Mouse (Mus musculus) liver, embryonic 14.5 days (tissue): ENCODE data around the gene Alg5. TPM values are rescaled to one million over a fixed set of nuclear protein-coding genes. Genes with fewer than 3 reads are reported as not detected.

ENCODE experiments used
- ATAC-seq: fragments of 200-750 bp; cut with Nextera tagmentation; 2 replicates; pipeline ENCODE4 v1.8.0; 2017; ENCODE audit warnings: moderate number of reproducible peaks, mild to moderate bottlenecking, moderate library complexity; ENCODE audit not compliant: insufficient read depth
- DNase-seq, 3 experiments: peaks; one replicate each; pipeline ENCODE4 v3.0.0-alpha.2; 2012 to 2013; ENCODE audit warnings: low read depth in 3 of 3, low spot score in 3 of 3
- H3K27ac ChIP-seq: fragments of 300-500 bp; sonication (generic); 2 replicates; pipeline ENCODE4 v1.5.1; 2014; ENCODE audit warnings: moderate library complexity, mild to moderate bottlenecking, control low read depth, inconsistent platforms
- H3K27me3 ChIP-seq: fragments of 300-500 bp; sonication (generic); 2 replicates; pipeline ENCODE4 v1.6.1; 2014; ENCODE audit warnings: mild to moderate bottlenecking, low read length, moderate library complexity; ENCODE audit not compliant: control insufficient read depth, insufficient read depth
- H3K36me3 ChIP-seq: fragments of 300-500 bp; sonication (generic); replicated peaks from 2 replicates; pipeline ENCODE4 v1.6.1; 2014; ENCODE audit warnings: low read depth; ENCODE audit not compliant: control insufficient read depth, insufficient read depth
- H3K4me1 ChIP-seq, 2 experiments: fragments of 200-500 bp in 1 of 2; fragments of 300-500 bp in 1 of 2; sonication (generic) in 1 of 2; replicated peaks; 2 replicates each; pipeline ENCODE4 v1.6.1; 2012 to 2014; ENCODE audit warnings: antibody characterized with exemption in 1 of 2, inconsistent platforms in 1 of 2, low read length in 1 of 2; ENCODE audit not compliant: control insufficient read depth in 2 of 2, insufficient read depth in 2 of 2
- H3K4me2 ChIP-seq: fragments of 300-500 bp; sonication (generic); 2 replicates; pipeline ENCODE4 v1.6.1; 2014; ENCODE audit warnings: low read depth, mild to moderate bottlenecking, control low read depth, moderate library complexity
- H3K4me3 ChIP-seq, 2 experiments: fragments of 200-500 bp in 1 of 2; fragments of 300-500 bp in 1 of 2; sonication (generic) in 1 of 2; 2 replicates each; pipeline ENCODE4 v1.5.1; 2012 to 2014; ENCODE audit warnings: low read depth in 2 of 2, low read length in 2 of 2, mild to moderate bottlenecking in 2 of 2, control low read depth in 1 of 2, inconsistent platforms in 1 of 2, moderate library complexity in 1 of 2; ENCODE audit not compliant: insufficient read depth in 1 of 2
- H3K9ac ChIP-seq: fragments of 300-500 bp; sonication (generic); replicated peaks from 2 replicates; pipeline ENCODE4 v1.6.1; 2014; ENCODE audit warnings: mild to moderate bottlenecking, control low read depth, moderate library complexity
- H3K9me3 ChIP-seq: fragments of 300-500 bp; sonication (generic); 2 replicates; pipeline ENCODE4 v1.6.1; 2016; ENCODE audit warnings: low read length, mixed read lengths; ENCODE audit not compliant: control insufficient read depth
- CTCF ChIP-seq: IDR thresholded peaks from 2 replicates; pipeline ENCODE4 v1.5.1; 2016; ENCODE audit warnings: antibody characterized with exemption, low read depth, control low read depth
- EP300 ChIP-seq: IDR thresholded peaks from 2 replicates; pipeline ENCODE4 v1.6.1; 2016; ENCODE audit warnings: antibody characterized with exemption, low read depth
- WGBS: fragments of 180-500 bp; shearing (Covaris S2); extraction: QIAGEN DNeasy Blood & Tissue Kit; methylation state at CpG from one replicate; pipeline ENCODE4 v1.1.7; 2014; ENCODE audit not compliant: insufficient replicate concordance; 5-methylcytosine and 5-hydroxymethylcytosine counted together
- polyA plus RNA-seq, 2 experiments: library from polyadenylated mRNA; depleted of rRNA in 1 of 2; stranded (reverse) in 1 of 2; unstranded in 1 of 2; fragments of >200 nt; fragmentation: Nextera tagmentation in 1 of 2; extraction: Ambion mirVana in 1 of 2; gene quantifications; 2 replicates each; pipeline versions ENCODE4 v1.2.1 to v1.2.3; 2012 to 2014

Alg5 gene
- polyA plus RNA-seq, 2 experiments, result 12.2 to 29.3 TPM

DNA sequence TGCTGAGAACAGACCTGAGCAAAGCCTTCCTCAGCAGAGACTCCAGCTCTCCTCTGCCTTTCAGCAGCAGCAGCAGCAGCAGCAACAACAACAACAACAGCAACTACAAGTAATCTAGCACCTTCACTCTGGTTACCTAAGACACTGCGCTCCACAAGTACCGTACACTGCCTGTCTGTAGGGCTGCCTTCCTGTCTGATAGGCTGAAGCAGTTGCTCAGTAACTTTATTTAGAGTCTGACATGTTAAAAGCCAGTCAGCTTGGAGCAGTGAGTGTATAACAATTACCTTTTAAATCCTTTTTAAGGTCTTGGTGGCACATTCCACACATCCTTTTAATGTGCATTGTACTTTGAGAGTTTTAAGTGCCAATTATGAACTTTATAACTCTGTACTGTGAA lies 7.8 kb upstream of the Alg5 start:
- peaks cover 0 to 5% of the 10 kb centered on the region in 2 experiments; a peak in 3 of 4 replicates for H3K4me1 ChIP-seq
- H3K9me3 ChIP-seq, result no peaks in the 10 kb centered on the region
- ATAC-seq, result no peak
- no peak overlapping the region for H3K27ac ChIP-seq
- no peak overlapping the region for H3K9ac ChIP-seq
- WGBS, result 87% methylated on average over 2 of the region's 2 CpGs
- TF ChIP-seq CTCF (no peak), EP300 (no peak)
- H3K4me2 ChIP-seq, result no peak overlapping the region
- H3K4me3 ChIP-seq, result no peak overlapping the region
- peaks cover 50% of the 10 kb centered on the region for H3K36me3 ChIP-seq
- no peaks in the 10 kb centered on the region for H3K27me3 ChIP-seq
- no peak for DNase-seq

- peaks cover 52% of the 10 kb centered on the region for H3K36me3 ChIP-seq
- H3K27ac ChIP-seq, result no peak overlapping the region
- peaks cover 0 to 10% of the 10 kb centered on the region in 2 experiments; a peak in 3 of 4 replicates for H3K4me1 ChIP-seq
- TF ChIP-seq EP300, result no peak
- TF ChIP-seq CTCF, result no peak
- no peaks in the 10 kb centered on the region for H3K9me3 ChIP-seq
- 86% methylated on average over 6 of the region's 6 CpGs for WGBS
- no peak overlapping the region for H3K4me3 ChIP-seq
- no peak overlapping the region for H3K4me2 ChIP-seq
- no peaks in the 10 kb centered on the region for H3K27me3 ChIP-seq
- no peak for ATAC-seq
- no peak for DNase-seq
- H3K9ac ChIP-seq, result no peak overlapping the region
Observed at GRCm38 (mm10) chr3:54728100-54728499, 7.2 kb upstream of the Alg5 start.

- no peak for DNase-seq
Observed at GRCm38 (mm10) chr3:54731626-54732150, 3.7 kb upstream of the Alg5 start.

GRCm38 (mm10) chr3:54732371-54732770 lies 3.0 kb upstream of the Alg5 start:
- Histone ChIP-seq H3K9me3 (no peaks in the 10 kb centered on the region), H3K27ac (no peak overlapping the region), H3K4me2 (no peak overlapping the region), H3K4me1 (peaks cover 4 to 12% of the 10 kb centered on the region in 2 experiments; a peak in 3 of 4 replicates), H3K9ac (no peak overlapping the region), H3K36me3 (peaks cover 48% of the 10 kb centered on the region), H3K4me3 (no peak overlapping the region), H3K27me3 (no peaks in the 10 kb centered on the region)
- DNase-seq (no peak), ATAC-seq (no peak)
- TF ChIP-seq EP300 (no peak), CTCF (no peak)
- 62% methylated on average over 4 of the region's 4 CpGs for WGBS

More at GRCm38 (mm10) chr3:54731626-54732150, 3.7 kb upstream of the Alg5 start:
- no peak overlapping the region for H3K4me3 ChIP-seq
- H3K27me3 ChIP-seq, result no peaks in the 10 kb centered on the region
- peaks cover 4 to 12% of the 10 kb centered on the region in 2 experiments; a peak in 3 of 4 replicates for H3K4me1 ChIP-seq
- no peak overlapping the region for H3K9ac ChIP-seq
- H3K9me3 ChIP-seq, result no peaks in the 10 kb centered on the region
- no peak overlapping the region for H3K27ac ChIP-seq
- 89% methylated on average over 8 of the region's 8 CpGs for WGBS
- no peak overlapping the region for H3K4me2 ChIP-seq
- no peak for ATAC-seq
- TF ChIP-seq CTCF, result no peak
- TF ChIP-seq EP300, result no peak
- H3K36me3 ChIP-seq, result peaks cover 49% of the 10 kb centered on the region

GRCm38 (mm10) chr3:54734411-54735246 lies 710 bp upstream of the Alg5 start:
- Histone ChIP-seq H3K4me2 (peak overlapping the region; percentile 86), H3K36me3 (peaks cover 26% of the 10 kb centered on the region), H3K4me3 (peak overlapping the region; percentile 76 to 82), H3K27ac (peak overlapping the region; percentile 92), H3K9ac (peak overlapping the region; percentile 89), H3K4me1 (peaks cover 4 to 12% of the 10 kb centered on the region in 2 experiments; a peak in 3 of 4 replicates), H3K9me3 (no peaks in the 10 kb centered on the region), H3K27me3 (no peaks in the 10 kb centered on the region)
- ATAC-seq, result peak; percentile 93
- under 1% methylated on average over 83 of the region's 84 CpGs for WGBS
- TF ChIP-seq EP300 (no peak), CTCF (no peak)
- peak; percentile 70 for DNase-seq
